Mouse (Mus musculus): ENCODE results near the gene Sdk1. TPM values are rescaled to one million over a fixed set of nuclear protein-coding genes. Genes with fewer than 3 reads are reported as not detected.

Sdk1 gene
- polyA plus RNA-seq, 1 experiment from 2014 or later = 1.5 TPM

DNA sequence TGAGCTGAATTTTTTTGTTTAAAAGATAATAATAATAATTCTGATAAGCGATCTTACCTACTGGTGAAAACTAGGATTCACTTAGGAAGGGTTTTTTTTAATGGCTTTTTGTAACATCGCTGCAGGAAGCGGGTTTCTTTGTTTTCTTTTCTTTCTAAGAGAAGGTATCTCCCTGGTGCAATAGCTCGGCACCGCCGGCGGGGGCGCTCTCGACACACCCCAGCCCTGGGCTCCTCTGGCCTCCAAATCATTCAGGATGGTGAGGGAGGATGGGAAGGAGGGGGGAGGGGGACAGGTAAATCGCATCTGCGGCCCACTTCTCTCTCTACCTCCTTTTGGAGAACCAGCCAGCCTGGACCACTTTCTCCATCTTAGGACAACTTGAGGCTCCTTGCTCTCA lies 971.0 kb downstream of the Sdk1 start:
- Histone ChIP-seq H3K4me2 (replicated peaks) (no peak overlapping the region), H3K27me3 (no peaks in the 10 kb centered on the region), H3K4me1 (peaks cover 10% of the 10 kb centered on the region), H3K9ac (replicated peaks) (no peak overlapping the region), H3K27ac (replicated peaks) (no peak overlapping the region), H3K9me3 (no peaks in the 10 kb centered on the region), H3K36me3 (no peaks in the 10 kb centered on the region), H3K4me3 (no peak overlapping the region)
- 68% methylated on average over 11 of the region's 11 CpGs for WGBS
- ATAC-seq (replicated peaks) = no peak

GRCm38 (mm10) chr5:142215981-142216380 lies 974.7 kb downstream of the Sdk1 start:
- peak overlapping the region; percentile 81 for H3K27ac ChIP-seq (replicated peaks)
- H3K9me3 ChIP-seq = no peaks in the 10 kb centered on the region
- peaks cover 10% of the 10 kb centered on the region for H3K4me1 ChIP-seq
- peak; percentile 64; the same call in 1 of the 2 replicates for ATAC-seq (replicated peaks)
- H3K9ac ChIP-seq (replicated peaks) = no peak overlapping the region
- H3K36me3 ChIP-seq = no peaks in the 10 kb centered on the region
- H3K4me2 ChIP-seq (replicated peaks) = no peak overlapping the region
- H3K4me3 ChIP-seq = no peak overlapping the region
- WGBS = 32% methylated on average over 5 of the region's 5 CpGs
- no peaks in the 10 kb centered on the region for H3K27me3 ChIP-seq

GRCm38 (mm10) chr5:142220851-142221503 lies 979.7 kb downstream of the Sdk1 start:
- Histone ChIP-seq H3K4me1 (peaks cover 7% of the 10 kb centered on the region), H3K36me3 (no peaks in the 10 kb centered on the region), H3K4me2 (replicated peaks) (no peak overlapping the region), H3K9ac (replicated peaks) (no peak overlapping the region), H3K4me3 (no peak overlapping the region), H3K9me3 (no peaks in the 10 kb centered on the region), H3K27me3 (no peaks in the 10 kb centered on the region), H3K27ac (replicated peaks) (no peak overlapping the region)
- 90% methylated on average over 12 of the region's 12 CpGs for WGBS
- no peak for ATAC-seq (replicated peaks)

DNA sequence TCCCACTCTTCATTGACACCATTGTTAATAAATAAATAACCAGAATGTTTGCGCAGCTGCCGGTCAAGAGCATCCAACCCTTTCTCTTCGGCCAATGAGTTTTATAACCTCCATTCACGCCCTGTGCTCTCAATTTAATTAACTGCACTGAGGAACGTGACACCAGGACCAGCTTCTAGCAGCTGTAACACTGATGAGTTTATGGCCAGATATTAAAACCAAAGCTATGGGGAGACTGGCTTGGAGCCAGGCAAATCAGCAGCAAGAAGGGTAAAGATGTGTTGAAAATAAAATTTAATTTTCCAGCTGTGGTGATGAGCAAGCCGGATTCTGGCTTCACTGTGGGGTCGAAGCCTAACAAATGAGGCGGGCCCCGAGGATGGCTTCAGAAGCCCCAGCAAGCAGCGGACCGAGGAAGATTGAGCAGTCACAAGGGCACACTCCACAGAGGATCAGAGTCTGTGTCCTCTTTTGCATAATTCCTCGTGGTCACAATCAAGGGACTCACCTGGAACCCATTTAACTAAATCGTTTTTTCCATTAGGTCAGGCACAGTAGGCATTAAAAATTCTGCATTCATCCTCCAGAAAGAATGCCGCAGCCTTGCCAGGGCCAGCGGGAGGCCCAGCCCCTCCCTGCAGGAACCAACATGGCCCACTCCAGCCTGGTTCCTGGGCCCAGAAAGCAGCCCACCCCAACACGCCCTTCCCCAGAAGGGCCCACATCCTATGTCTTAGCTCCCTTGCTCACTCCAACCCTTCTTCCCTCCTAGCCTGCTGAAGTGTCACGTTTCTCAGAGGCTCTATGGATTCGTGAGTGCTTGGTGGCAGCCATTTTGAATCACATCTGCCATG lies 987.9 kb downstream of the Sdk1 start:
- no peak overlapping the region for H3K4me3 ChIP-seq

GRCm38 (mm10) chr5:142229811-142230205 lies 988.5 kb downstream of the Sdk1 start:
- Histone ChIP-seq H3K9me3 (no peaks in the 10 kb centered on the region), H3K27me3 (no peaks in the 10 kb centered on the region), H3K4me2 (replicated peaks) (no peak overlapping the region), H3K27ac (replicated peaks) (no peak overlapping the region), H3K4me1 (no peaks in the 10 kb centered on the region), H3K9ac (replicated peaks) (no peak overlapping the region), H3K36me3 (no peaks in the 10 kb centered on the region), H3K4me3 (no peak overlapping the region)
- ATAC-seq (replicated peaks) = no peak
- WGBS = 93% methylated on average over 8 of the region's 8 CpGs

More for the DNA sequence above, 987.9 kb downstream of the Sdk1 start:
- Histone ChIP-seq H3K27ac (replicated peaks) (no peak overlapping the region), H3K27me3 (no peaks in the 10 kb centered on the region), H3K36me3 (no peaks in the 10 kb centered on the region), H3K4me2 (replicated peaks) (no peak overlapping the region), H3K9me3 (no peaks in the 10 kb centered on the region), H3K4me1 (no peaks in the 10 kb centered on the region), H3K9ac (replicated peaks) (no peak overlapping the region)
- ATAC-seq (replicated peaks) = no peak
- WGBS = 77% methylated on average over 18 of the region's 18 CpGs

GRCm38 (mm10) chr5:142240288-142240687 lies 999.0 kb downstream of the Sdk1 start:
- WGBS = 93% methylated on average over 6 of the region's 6 CpGs
- no peak for ATAC-seq (replicated peaks)
- no peaks in the 10 kb centered on the region for H3K4me1 ChIP-seq

GRCm38 (mm10) chr5:142242597-142242996 lies 1001.3 kb downstream of the Sdk1 start:
- Histone ChIP-seq H3K4me3 (no peak overlapping the region), H3K27ac (replicated peaks) (no peak overlapping the region), H3K36me3 (no peaks in the 10 kb centered on the region), H3K9ac (replicated peaks) (no peak overlapping the region), H3K9me3 (no peaks in the 10 kb centered on the region), H3K4me2 (replicated peaks) (no peak overlapping the region), H3K27me3 (no peaks in the 10 kb centered on the region), H3K4me1 (no peaks in the 10 kb centered on the region)
- 49% methylated on average over 3 of the region's 3 CpGs for WGBS
- no peak for ATAC-seq (replicated peaks)

More at GRCm38 (mm10) chr5:142240288-142240687, 999.0 kb downstream of the Sdk1 start:
- H3K4me3 ChIP-seq = no peak overlapping the region
- H3K9ac ChIP-seq (replicated peaks) = no peak overlapping the region
- no peaks in the 10 kb centered on the region for H3K36me3 ChIP-seq
- H3K27me3 ChIP-seq = no peaks in the 10 kb centered on the region
- H3K9me3 ChIP-seq = no peaks in the 10 kb centered on the region
- H3K27ac ChIP-seq (replicated peaks) = no peak overlapping the region
- H3K4me2 ChIP-seq (replicated peaks) = no peak overlapping the region

DNA sequence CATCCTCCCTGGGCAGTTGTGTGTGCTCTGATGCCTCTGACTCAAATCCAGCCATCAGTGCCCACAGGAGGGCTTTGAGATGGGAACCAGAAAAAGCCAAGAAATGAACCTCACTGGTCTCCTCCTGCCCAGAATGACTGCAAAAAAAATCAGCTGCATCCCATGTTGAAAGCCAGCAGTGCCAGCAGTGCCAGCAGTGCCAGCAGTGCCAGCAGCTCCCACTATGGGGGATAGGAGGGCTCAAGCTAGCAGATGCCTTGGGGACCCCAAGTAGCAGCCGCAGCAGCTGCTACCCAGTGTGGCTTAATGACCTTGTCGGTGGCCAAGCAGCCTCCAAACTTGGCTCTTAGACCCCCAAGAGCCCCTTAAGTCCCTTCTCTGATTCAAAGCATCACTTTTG lies 1001.8 kb downstream of the Sdk1 start:
- Histone ChIP-seq H3K9ac (replicated peaks) (no peak overlapping the region), H3K4me1 (no peaks in the 10 kb centered on the region), H3K36me3 (no peaks in the 10 kb centered on the region), H3K4me2 (replicated peaks) (no peak overlapping the region), H3K27me3 (no peaks in the 10 kb centered on the region), H3K4me3 (no peak overlapping the region), H3K9me3 (no peaks in the 10 kb centered on the region), H3K27ac (replicated peaks) (no peak overlapping the region)
- ATAC-seq (replicated peaks) = no peak
- 92% methylated on average over 2 of the region's 2 CpGs for WGBS

- 79% methylated on average over 6 of the region's 6 CpGs for WGBS
Measured at GRCm38 (mm10) chr5:142256231-142256630, 1014.9 kb downstream of the Sdk1 start.

DNA sequence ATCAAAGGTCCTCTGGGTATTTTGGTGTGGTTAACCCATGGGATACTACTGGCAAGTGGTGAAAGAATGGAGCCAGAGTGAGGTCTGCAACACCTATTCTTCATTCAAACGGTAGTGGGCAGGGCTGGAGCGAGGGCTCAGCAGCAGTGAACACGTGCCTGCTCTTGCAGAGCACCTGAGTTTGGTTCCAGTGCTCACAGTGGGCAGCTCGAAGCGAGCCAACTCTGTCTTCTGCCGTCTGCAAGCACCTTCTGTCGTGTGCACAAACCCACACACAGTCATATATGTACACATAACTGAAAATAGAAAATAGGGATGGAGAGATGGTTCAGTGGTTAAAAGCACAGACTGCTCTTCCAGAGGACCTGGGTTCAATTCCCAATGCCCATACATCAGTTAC lies 1017.4 kb downstream of the Sdk1 start:
- WGBS = 82% methylated on average over 7 of the region's 7 CpGs
- H3K4me1 ChIP-seq = no peaks in the 10 kb centered on the region
- H3K36me3 ChIP-seq = no peaks in the 10 kb centered on the region
- no peaks in the 10 kb centered on the region for H3K9me3 ChIP-seq
- H3K27me3 ChIP-seq = no peaks in the 10 kb centered on the region
- H3K4me2 ChIP-seq (replicated peaks) = no peak overlapping the region
- H3K27ac ChIP-seq (replicated peaks) = no peak overlapping the region
- H3K9ac ChIP-seq (replicated peaks) = no peak overlapping the region
- no peak for ATAC-seq (replicated peaks)
- H3K4me3 ChIP-seq = no peak overlapping the region

More at GRCm38 (mm10) chr5:142256231-142256630, 1014.9 kb downstream of the Sdk1 start:
- no peak overlapping the region for H3K4me3 ChIP-seq
- H3K27me3 ChIP-seq = no peaks in the 10 kb centered on the region
- H3K36me3 ChIP-seq = no peaks in the 10 kb centered on the region
- no peaks in the 10 kb centered on the region for H3K4me1 ChIP-seq
- no peak overlapping the region for H3K4me2 ChIP-seq (replicated peaks)
- H3K9me3 ChIP-seq = no peaks in the 10 kb centered on the region
- H3K9ac ChIP-seq (replicated peaks) = no peak overlapping the region
- no peak overlapping the region for H3K27ac ChIP-seq (replicated peaks)
- ATAC-seq (replicated peaks) = no peak

GRCm38 (mm10) chr5:142262060-142262459 lies 1020.8 kb downstream of the Sdk1 start:
- no peaks in the 10 kb centered on the region for H3K27me3 ChIP-seq
- H3K9me3 ChIP-seq = no peaks in the 10 kb centered on the region
- no peak overlapping the region for H3K4me2 ChIP-seq (replicated peaks)
- H3K4me3 ChIP-seq = no peak overlapping the region
- WGBS = 42% methylated on average over 6 of the region's 6 CpGs
- no peak for ATAC-seq (replicated peaks)
- no peaks in the 10 kb centered on the region for H3K4me1 ChIP-seq
- no peak overlapping the region for H3K27ac ChIP-seq (replicated peaks)
- H3K9ac ChIP-seq (replicated peaks) = no peak overlapping the region
- no peaks in the 10 kb centered on the region for H3K36me3 ChIP-seq
